Mouse (Mus musculus) myocyte (in vitro differentiated cells): ENCODE data around the gene Gm27021. TPM values are rescaled to one million over a fixed set of nuclear protein-coding genes. Genes with fewer than 3 reads are reported as not detected.

ENCODE experiments used
- H3K27me3 ChIP-seq: one replicate; pipeline ENCODE4 v1.6.1; 2011; ENCODE audit not compliant: control insufficient read depth, insufficient read depth, insufficient read length
- H3K36me3 ChIP-seq: one replicate; pipeline ENCODE4 v1.6.1; 2011; ENCODE audit not compliant: control insufficient read depth, insufficient read depth
- H3K4me2 ChIP-seq: one replicate; pipeline ENCODE4 v1.6.1; 2011; ENCODE audit warnings: low read depth, control low read depth
- H3K4me3 ChIP-seq: one replicate; pipeline ENCODE4 v1.5.1; 2011; ENCODE audit warnings: mild to moderate bottlenecking, control low read depth, moderate library complexity
- H3K79me2 ChIP-seq: one replicate; pipeline ENCODE4 v1.6.1; 2011; ENCODE audit not compliant: control insufficient read depth, insufficient read depth
- H3ac ChIP-seq: one replicate; pipeline ENCODE4 v1.6.1; 2011; ENCODE audit not compliant: control insufficient read depth, insufficient read length
- CEBPB ChIP-seq: IDR thresholded peaks from 2 replicates; pipeline ENCODE4 v1.6.1; 2011; ENCODE audit warnings: mild to moderate bottlenecking, moderate library complexity; ENCODE audit not compliant: poor library complexity, insufficient read depth, severe bottlenecking
- E2F4 ChIP-seq: IDR thresholded peaks from one replicate; pipeline ENCODE4 v1.6.1; 2011; ENCODE audit warnings: mild to moderate bottlenecking, control low read depth, moderate library complexity; ENCODE audit not compliant: insufficient read depth
- MAX ChIP-seq: IDR thresholded peaks from one replicate; pipeline ENCODE4 v1.6.1; 2011; ENCODE audit warnings: low read depth, mild to moderate bottlenecking, control low read depth
- MYOD1 ChIP-seq, 3 experiments: IDR thresholded peaks; one replicate each; pipeline ENCODE4 v1.6.1; 2011; ENCODE audit warnings: control low read depth in 2 of 3, low read depth in 2 of 3, mild to moderate bottlenecking in 2 of 3, moderate library complexity in 1 of 3; ENCODE audit not compliant: insufficient read length in 2 of 3, control insufficient read depth in 1 of 3
- MYOG ChIP-seq, 3 experiments: IDR thresholded peaks; one replicate each; pipeline ENCODE4 v1.6.1; 2011; ENCODE audit warnings: control low read depth in 2 of 3, low read depth in 2 of 3, mild to moderate bottlenecking in 2 of 3; ENCODE audit not compliant: insufficient read length in 2 of 3, control insufficient read depth in 1 of 3, insufficient read depth in 1 of 3
- POLR2A ChIP-seq: IDR thresholded peaks from one replicate; pipeline ENCODE4 v1.6.1; 2011; ENCODE audit warnings: low read depth, mild to moderate bottlenecking, control low read depth, moderate library complexity; ENCODE audit not compliant: insufficient read length
- POLR2AphosphoS2 ChIP-seq: IDR thresholded peaks from one replicate; pipeline ENCODE4 v1.6.1; 2011; ENCODE audit warnings: low read depth, control low read depth; ENCODE audit not compliant: insufficient read length
- REST ChIP-seq: IDR thresholded peaks from one replicate; pipeline ENCODE4 v1.6.1; 2011; ENCODE audit warnings: mild to moderate bottlenecking, control low read depth, moderate library complexity; ENCODE audit not compliant: insufficient read depth, insufficient read length
- SRF ChIP-seq: IDR thresholded peaks from one replicate; pipeline ENCODE4 v1.6.1; 2011; ENCODE audit warnings: low read depth; ENCODE audit not compliant: control insufficient read depth, insufficient read length
- TCF12 ChIP-seq: IDR thresholded peaks from one replicate; pipeline ENCODE4 v1.6.1; 2011; ENCODE audit warnings: mild to moderate bottlenecking, control low read depth; ENCODE audit not compliant: poor library complexity, insufficient read depth, severe bottlenecking
- TCF3 ChIP-seq: IDR thresholded peaks from one replicate; pipeline ENCODE4 v1.6.1; 2011; ENCODE audit warnings: low read depth, control low read depth; ENCODE audit not compliant: insufficient read length
- USF1 ChIP-seq: IDR thresholded peaks from one replicate; pipeline ENCODE4 v1.6.1; 2011; ENCODE audit warnings: low read depth, mild to moderate bottlenecking, control low read depth, moderate library complexity
- polyA plus RNA-seq: library from polyadenylated mRNA; unstranded; fragments of >200 nt; fragmentation: generic; extraction: Trizol; gene quantifications from one replicate; pipeline ENCODE4 v1.2.1, GENCODE M21; 2012; ENCODE audit warnings: missing spikeins

Gm27021 gene
- polyA plus RNA-seq, 1 experiment = 1.9 TPM

- H3K4me2 ChIP-seq = peak overlapping the region; percentile 24
Measured at GRCm38 (mm10) chr8:120693861-120694493, 26.1 kb upstream of the Gm27021 start.

GRCm38 (mm10) chr8:120692934-120693333, 25.1 kb upstream of the Gm27021 start:
- no peaks in the 10 kb centered on the region for H3K36me3 ChIP-seq
- no peak overlapping the region for H3K4me3 ChIP-seq
- H3ac ChIP-seq = no peak overlapping the region
- no peak overlapping the region for H3K4me2 ChIP-seq
- H3K79me2 ChIP-seq = no peaks in the 10 kb centered on the region
- peaks cover 48% of the 10 kb centered on the region for H3K27me3 ChIP-seq
- TF ChIP-seq SRF = no peak
- no peak for TF ChIP-seq E2F4
- TF ChIP-seq REST = no peak
- TF ChIP-seq USF1 = no peak
- TF ChIP-seq MYOG (IDR thresholded peaks at IDR 0.05; ENCODE audit: control insufficient read depth in 1 of 3, insufficient read depth in 1 of 3, insufficient read length in 2 of 3, low read depth in 2 of 3) = no peak
- TF ChIP-seq MYOD1 (IDR thresholded peaks at IDR 0.05; ENCODE audit: control insufficient read depth in 1 of 3, insufficient read length in 2 of 3, low read depth in 2 of 3) = no peak
- no peak for TF ChIP-seq POLR2A
- no peak for TF ChIP-seq POLR2AphosphoS2
- no peak for TF ChIP-seq MAX
- TF ChIP-seq CEBPB = no peak
- TF ChIP-seq TCF12 = no peak
- TF ChIP-seq TCF3 = no peak

More at GRCm38 (mm10) chr8:120693861-120694493, 26.1 kb upstream of the Gm27021 start:
- H3ac ChIP-seq = no peak overlapping the region
- no peak overlapping the region for H3K4me3 ChIP-seq
- H3K79me2 ChIP-seq = no peaks in the 10 kb centered on the region
- TF ChIP-seq POLR2AphosphoS2 (no peak), MYOD1 (IDR thresholded peaks at IDR 0.05; ENCODE audit: control insufficient read depth in 1 of 3, insufficient read length in 2 of 3, low read depth in 2 of 3) (peak in 1 of 3 experiments; percentile 48), MAX (no peak)
- peaks cover 38% of the 10 kb centered on the region for H3K27me3 ChIP-seq
- no peaks in the 10 kb centered on the region for H3K36me3 ChIP-seq

GRCm38 (mm10) chr8:120688511-120688910, 20.6 kb upstream of the Gm27021 start:
- no peak overlapping the region for H3ac ChIP-seq
- no peak overlapping the region for H3K4me2 ChIP-seq
- no peaks in the 10 kb centered on the region for H3K79me2 ChIP-seq
- H3K4me3 ChIP-seq = no peak overlapping the region
- H3K36me3 ChIP-seq = no peaks in the 10 kb centered on the region
- no peak for TF ChIP-seq TCF3
- H3K27me3 ChIP-seq = peaks cover 41% of the 10 kb centered on the region

GRCm38 (mm10) chr8:120687786-120688185, 19.9 kb upstream of the Gm27021 start:
- TF ChIP-seq TCF3 (no peak), POLR2A (no peak), CEBPB (no peak), POLR2AphosphoS2 (no peak), SRF (no peak), REST (no peak), E2F4 (no peak)
- H3K27me3 ChIP-seq = peaks cover 41% of the 10 kb centered on the region
- H3K36me3 ChIP-seq = no peaks in the 10 kb centered on the region
- H3K4me2 ChIP-seq = no peak overlapping the region
- no peaks in the 10 kb centered on the region for H3K79me2 ChIP-seq
- no peak overlapping the region for H3K4me3 ChIP-seq
- no peak overlapping the region for H3ac ChIP-seq

GRCm38 (mm10) chr8:120686576-120686975, 18.7 kb upstream of the Gm27021 start:
- H3K36me3 ChIP-seq = no peaks in the 10 kb centered on the region
- TF ChIP-seq MYOG (IDR thresholded peaks at IDR 0.05; ENCODE audit: control insufficient read depth in 1 of 3, insufficient read depth in 1 of 3, insufficient read length in 2 of 3, low read depth in 2 of 3) (no peak), REST (no peak), MAX (no peak)
- H3ac ChIP-seq = no peak overlapping the region
- peaks cover 41% of the 10 kb centered on the region for H3K27me3 ChIP-seq
- H3K79me2 ChIP-seq = no peaks in the 10 kb centered on the region
- no peak overlapping the region for H3K4me3 ChIP-seq
- no peak overlapping the region for H3K4me2 ChIP-seq

GRCm38 (mm10) chr8:120686051-120686450, 18.2 kb upstream of the Gm27021 start:
- Histone ChIP-seq H3K4me2 (no peak overlapping the region), H3K79me2 (no peaks in the 10 kb centered on the region), H3ac (no peak overlapping the region), H3K27me3 (peaks cover 41% of the 10 kb centered on the region), H3K36me3 (no peaks in the 10 kb centered on the region), H3K4me3 (no peak overlapping the region)
- TF ChIP-seq MYOG (IDR thresholded peaks at IDR 0.05; ENCODE audit: control insufficient read depth in 1 of 3, insufficient read depth in 1 of 3, insufficient read length in 2 of 3, low read depth in 2 of 3) = peak in 1 of 3 experiments; percentile 38
- no peak for TF ChIP-seq MAX
